Mouse (Mus musculus) testis, postnatal 14 days (tissue): ENCODE data around the gene Chd3.

ENCODE experiments used
- DNase-seq: peaks from one replicate; pipeline ENCODE4 v3.0.0; 2021; ENCODE audit warnings: low spot score

Chd3 gene

GRCm38 (mm10) chr11:69366157-69366854, 2.9 kb downstream of the Chd3 start:
- DNase-seq: peak; percentile 93

DNA sequence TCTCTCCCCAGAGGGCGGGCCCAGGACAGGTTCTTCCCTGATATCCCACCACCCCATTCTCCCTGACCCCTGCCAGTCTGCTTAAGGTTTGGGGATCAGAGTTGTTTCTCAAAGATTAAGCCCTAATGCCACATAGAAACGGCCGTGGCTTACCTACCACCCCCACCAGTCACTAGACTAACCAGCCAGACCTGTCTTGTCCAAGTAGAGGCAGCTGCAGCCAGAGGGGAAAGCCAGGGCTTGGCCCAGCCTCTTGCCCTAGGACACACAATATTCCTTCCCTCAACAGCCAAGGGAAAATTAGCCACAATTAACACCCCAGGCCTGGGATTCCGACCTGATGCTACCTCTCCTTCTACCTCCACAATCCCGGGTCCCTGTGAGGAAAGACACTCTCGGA, 3.5 kb downstream of the Chd3 start:
- DNase-seq: no peak

DNA sequence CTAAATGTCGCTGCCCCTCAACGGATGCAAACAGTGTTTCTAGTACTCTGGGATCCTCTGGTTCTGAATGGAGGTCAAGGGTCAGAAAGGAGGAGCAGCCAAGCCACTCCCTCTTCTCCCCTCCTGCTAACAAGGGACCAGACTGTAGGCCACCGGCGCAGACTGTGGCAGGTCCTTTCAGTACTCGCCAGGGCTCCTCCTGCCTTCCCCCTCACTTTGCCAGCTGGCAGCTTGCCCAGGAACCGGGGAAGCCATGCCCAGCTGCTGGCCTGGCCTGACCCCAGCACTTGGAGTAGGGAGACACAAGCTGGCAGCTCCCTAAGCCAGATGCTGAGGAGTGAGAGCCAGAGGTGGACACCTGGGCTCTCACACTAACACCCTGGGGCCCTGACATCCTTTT, 4.3 kb downstream of the Chd3 start:
- peak; percentile 92 for DNase-seq

DNA sequence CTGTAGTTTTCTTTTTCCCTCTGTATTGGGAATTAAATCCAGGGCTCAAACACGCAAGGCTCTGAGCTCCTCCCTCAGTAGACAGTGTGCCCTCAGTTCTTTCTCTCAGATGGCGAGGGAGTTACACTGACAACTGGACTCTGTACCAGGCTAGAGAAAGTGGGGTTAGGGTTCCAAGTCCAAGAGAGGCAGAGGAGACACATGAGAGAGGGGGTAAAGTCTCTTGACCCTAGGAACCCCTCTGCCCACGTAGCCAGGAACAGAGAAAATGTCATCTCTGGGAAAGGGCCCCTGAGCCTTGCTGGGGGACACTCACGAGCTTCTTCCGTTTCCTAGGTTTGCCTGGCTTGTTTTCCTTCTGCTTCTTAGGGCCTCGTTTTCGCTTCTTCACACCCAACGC, 4.8 kb downstream of the Chd3 start:
- no peak for DNase-seq

GRCm38 (mm10) chr11:69362479-69362878, 6.7 kb downstream of the Chd3 start:
- DNase-seq: no peak

DNA sequence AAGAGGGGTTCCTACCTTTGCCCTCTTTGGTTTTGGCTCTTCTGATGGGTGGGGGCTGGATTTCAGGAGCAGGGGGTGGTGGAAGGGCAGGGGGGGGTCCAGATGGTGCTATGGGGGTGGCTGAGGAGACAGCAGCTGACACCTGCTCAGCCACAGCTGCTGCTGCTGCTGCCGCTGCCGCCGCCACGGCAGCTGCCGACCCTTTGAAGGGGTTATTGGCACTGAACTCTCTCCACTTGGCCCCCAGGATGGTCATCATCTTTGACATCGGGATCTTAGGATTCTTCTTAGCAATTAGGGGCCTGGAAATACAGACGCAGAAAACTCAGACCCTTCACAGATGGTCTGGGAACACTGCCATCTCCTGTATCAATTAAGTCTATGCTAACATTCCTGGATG, 7.2 kb downstream of the Chd3 start:
- no peak for DNase-seq

DNA sequence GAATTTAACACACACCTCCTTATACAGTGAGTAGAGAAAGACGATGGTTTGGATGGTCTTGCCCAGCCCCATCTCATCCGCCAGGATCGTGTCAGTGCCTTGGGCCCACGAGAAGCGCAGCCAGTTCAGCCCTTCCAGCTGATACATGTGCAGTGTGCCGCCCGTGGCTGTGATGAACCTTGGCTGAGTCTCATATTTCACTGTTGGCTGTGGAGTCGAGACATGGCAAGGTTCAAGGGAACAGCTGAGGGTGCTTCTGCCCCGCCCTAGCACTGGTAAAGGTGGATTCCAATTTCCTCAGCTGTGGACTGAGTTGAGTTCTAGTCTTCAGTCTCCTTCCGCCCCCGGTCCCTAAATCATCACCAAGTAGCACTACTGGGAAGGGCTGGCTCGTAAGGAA, 11.5 kb downstream of the Chd3 start:
- DNase-seq: no peak

DNA sequence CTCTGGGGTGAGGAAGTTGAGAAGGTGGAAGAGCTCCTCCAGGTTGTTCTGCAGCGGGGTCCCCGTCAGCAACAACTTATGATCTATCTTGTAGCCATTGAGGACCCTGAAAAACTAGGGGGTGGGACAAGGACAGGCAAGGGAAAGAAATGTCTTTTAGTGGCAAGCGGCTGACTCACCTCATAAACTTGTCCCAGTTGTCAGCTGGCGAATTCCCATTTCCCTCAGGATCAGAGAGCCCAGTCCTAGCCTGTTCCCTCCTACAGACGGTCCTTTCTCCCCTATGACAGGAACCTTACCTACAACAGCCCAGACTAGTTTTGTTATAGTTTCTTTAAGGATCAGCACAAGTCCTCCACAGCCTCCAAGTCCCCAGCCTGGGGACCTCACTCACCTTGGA, 12.7 kb downstream of the Chd3 start:
- DNase-seq: no peak

DNA sequence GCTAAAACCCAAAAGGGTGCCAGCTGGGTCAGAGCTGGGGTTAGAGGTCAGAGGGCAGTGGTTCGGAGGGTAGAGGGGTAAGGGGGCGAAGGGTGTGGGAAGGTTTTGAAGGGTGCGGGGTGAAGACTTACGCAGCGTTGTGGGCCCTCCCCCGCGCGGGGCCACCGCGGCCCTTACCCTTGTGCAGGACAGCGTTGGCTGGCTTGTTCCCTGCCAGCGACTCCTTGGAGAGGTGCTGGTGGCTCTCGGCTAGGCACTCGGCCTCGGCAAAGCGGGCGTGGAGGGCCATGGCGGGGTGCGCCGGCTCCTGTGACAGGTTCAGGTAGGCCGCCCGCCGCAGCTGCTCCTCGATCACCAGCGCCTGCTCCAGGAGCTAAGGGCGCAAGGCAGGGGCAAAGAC, 22.8 kb downstream of the Chd3 start:
- no peak for DNase-seq

DNA sequence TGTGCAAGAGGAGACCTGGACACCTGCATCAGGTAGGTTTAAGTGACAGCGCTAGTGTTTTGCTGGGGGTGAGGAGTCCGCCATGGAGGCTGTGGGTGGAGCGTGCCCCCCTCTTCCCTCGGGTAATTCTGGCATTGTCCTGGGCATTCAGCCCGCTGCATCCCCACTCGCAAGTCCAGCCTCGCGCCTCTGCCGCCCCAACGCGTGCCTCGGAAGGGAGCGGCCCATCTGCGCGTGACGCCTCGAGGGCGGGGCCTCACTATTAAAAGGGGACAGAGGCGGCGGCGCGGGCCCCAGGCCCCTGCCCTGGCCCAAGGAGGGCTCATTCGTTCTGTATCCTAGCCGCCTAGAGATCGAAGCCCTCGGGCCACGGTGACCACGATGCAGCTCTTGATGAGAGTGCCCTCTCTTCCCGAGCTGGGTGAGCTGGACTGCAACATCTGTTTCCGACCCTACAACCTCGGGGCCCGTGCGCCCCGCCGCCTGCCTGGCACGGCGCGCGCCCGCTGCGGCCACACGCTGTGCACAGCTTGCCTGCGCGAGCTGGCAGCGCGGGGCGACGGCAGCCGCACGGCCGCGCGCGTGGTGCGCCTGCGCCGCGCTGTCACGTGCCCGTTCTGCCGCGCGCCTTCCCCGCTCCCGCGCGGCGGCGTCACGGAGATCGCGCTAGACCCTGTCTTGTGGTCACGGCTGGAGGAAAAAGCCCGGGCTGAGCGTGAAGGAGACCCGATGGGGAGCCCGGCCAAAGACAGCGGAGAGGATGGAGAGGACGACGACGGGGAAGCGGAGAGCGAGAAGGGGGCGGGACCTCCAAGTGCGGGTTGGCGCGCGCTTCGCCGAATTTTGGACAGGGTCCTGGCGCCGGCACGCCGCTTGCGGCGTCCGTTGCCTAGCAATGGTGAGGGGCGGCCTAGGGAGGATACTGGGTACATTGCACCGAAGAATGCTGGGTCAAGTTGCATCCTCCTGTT, 28.8 kb downstream of the Chd3 start, which contains the start of gene Rnf227:
Gene Rnf227, plus strand, starts transcription at position 301 of the 971 bp plus-strand sequence.
- DNase-seq: peak; percentile 82

GRCm38 (mm10) chr11:69334796-69335195, 34.4 kb downstream of the Chd3 start:
- DNase-seq: no peak

DNA sequence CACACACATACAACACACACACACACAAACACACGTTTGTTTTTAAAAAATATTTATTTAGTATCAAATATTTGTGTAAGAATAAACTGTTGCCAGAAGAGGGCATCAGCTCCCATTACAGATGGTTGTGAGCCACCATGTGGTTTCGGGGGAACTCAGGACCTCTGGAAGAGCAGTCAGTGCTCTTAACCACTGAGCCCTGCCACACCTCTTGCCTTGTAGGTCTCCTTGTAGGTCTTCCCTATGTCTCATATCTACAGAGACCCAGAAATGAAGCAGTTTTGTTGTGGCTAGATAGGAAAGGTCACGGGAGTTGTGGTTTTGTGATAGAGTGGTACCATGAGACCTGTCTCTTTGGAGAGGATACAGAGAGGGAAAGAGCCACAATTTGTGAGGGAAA, 35.3 kb downstream of the Chd3 start:
- DNase-seq: no peak

DNA sequence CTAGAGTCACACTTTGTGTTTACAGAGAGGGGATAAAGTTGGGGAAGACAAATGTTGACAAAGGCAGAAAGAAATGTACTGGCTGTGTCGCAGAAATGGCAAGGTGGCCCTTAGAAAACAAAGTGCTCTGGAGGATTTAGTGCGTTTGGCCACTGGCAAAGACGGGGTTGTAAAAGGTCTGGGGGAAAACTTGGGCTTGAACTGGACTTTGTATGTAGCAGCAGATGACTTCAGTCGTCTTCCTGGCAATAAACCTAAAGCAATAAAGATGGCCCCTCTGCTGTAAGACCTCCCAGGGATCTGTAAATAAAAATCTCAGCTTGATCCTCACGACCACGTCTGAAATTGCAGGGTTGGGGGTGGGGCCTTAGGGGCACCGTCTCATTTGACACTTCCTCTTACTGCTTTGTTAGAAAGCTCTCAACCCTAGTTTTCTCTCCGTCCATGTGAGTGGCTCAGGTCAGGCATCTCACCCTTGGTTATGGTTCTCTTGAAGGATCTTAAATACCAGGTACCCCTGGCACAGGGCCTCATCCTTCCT, 36.4 kb downstream of the Chd3 start:
- DNase-seq: no peak

GRCm38 (mm10) chr11:69331929-69332405, 37.2 kb downstream of the Chd3 start:
- DNase-seq: peak; percentile 80

- DNase-seq: no peak
Observed at GRCm38 (mm10) chr11:69331152-69331551, 38.1 kb downstream of the Chd3 start.

GRCm38 (mm10) chr11:69328517-69328916, 40.7 kb downstream of the Chd3 start:
- DNase-seq: no peak

- DNase-seq: no peak
Observed at GRCm38 (mm10) chr11:69327648-69328047, 41.6 kb downstream of the Chd3 start.

GRCm38 (mm10) chr11:69327157-69327442, 42.1 kb downstream of the Chd3 start:
- no peak for DNase-seq

- DNase-seq: peak; percentile 47
Observed at GRCm38 (mm10) chr11:69326408-69327156, 42.6 kb downstream of the Chd3 start.

- DNase-seq: peak; percentile 90
Observed at GRCm38 (mm10) chr11:69325628-69326407, 43.4 kb downstream of the Chd3 start, which contains the start of gene Kcnab3. Gene Kcnab3, plus strand, starts transcription at chr11:69326258.

- DNase-seq: no peak
Observed at GRCm38 (mm10) chr11:69324749-69325148, 44.5 kb downstream of the Chd3 start.
